Mouse (Mus musculus): ENCODE data around the gene Adgrg6.

DNA sequence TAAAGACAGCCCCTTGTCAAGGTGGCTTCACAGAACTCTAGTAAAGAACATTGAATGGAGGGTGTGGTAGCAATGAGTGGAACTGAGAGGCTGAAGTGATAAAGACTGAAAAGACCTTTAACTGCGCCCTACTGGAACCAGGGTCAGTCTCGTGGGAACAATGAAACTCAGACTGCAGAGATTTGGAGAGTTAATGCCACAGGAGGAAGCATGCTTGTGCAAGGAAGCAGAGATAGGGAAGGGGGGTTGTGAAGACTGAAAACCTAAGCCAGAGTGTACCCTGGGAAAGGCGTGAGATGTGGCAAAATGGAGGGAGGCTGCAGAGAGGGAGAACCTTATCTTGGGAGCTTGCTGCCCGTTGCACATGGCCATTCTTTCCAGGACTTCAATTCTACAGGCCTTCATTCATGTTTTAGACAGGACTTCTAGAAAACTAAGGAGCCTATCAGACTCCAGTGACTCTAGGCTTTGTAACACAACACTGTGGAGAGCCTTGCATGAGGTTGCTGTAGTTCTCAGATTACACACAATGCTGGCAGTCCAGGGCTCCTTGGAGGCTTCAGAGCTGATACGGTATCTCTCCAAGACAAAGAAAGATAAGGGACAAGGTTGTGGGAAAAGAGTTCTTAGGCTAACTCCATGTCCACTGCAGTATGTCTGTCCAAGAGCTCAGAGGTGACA, 85.1 kb downstream of the Adgrg6 start:
- TF ChIP-seq TAL1 (IDR thresholded peaks at IDR 0.05; ENCODE audit: low read length), result no peak
- no peak for TF ChIP-seq GATA1 (IDR thresholded peaks at IDR 0.05; ENCODE audit: low read length)
